Mouse (Mus musculus): ENCODE measurements around the gene Usp43.

GRCm38 (mm10) chr11:67965905-67966878, 44.2 kb upstream of the Usp43 start, which contains the start of gene Stx8:
- TF ChIP-seq POLR2A (IDR thresholded peaks at IDR 0.05; ENCODE audit: borderline replicate concordance, control insufficient read depth, low read depth, low read length) (peak; percentile 50; the same call in 1 of the 2 replicates), CTCF (IDR thresholded peaks at IDR 0.05; ENCODE audit: control insufficient read depth, insufficient read depth, low read length) (no peak)

Measured in bone marrow, adult 2 months (tissue).